Mouse (Mus musculus) heart, embryonic 12.5 days (tissue): ENCODE results near the gene Akp3. TPM values are rescaled to one million over a fixed set of nuclear protein-coding genes. Genes with fewer than 3 reads are reported as not detected.

Source experiments
- ATAC-seq: fragments of 200-750 bp; cut with Nextera tagmentation; 2 replicates; pipeline ENCODE4 v1.8.0; 2017; ENCODE audit warnings: moderate TSS enrichment, moderate library complexity; ENCODE audit not compliant: insufficient number of reproducible peaks, low FRiP score
- H3K27ac ChIP-seq: fragments of 300-500 bp; sonication (generic); 2 replicates; pipeline ENCODE4 v1.5.1; 2016; ENCODE audit warnings: mild to moderate bottlenecking, moderate library complexity; ENCODE audit not compliant: poor library complexity, severe bottlenecking
- H3K27me3 ChIP-seq: fragments of 300-500 bp; sonication (generic); replicated peaks from 2 replicates; pipeline ENCODE4 v1.6.1; 2016; ENCODE audit warnings: mild to moderate bottlenecking, moderate library complexity
- H3K36me3 ChIP-seq: fragments of 300-500 bp; sonication (generic); 2 replicates; pipeline ENCODE4 v1.6.1; 2016; ENCODE audit warnings: mild to moderate bottlenecking, moderate library complexity
- H3K4me1 ChIP-seq: fragments of 300-500 bp; sonication (generic); replicated peaks from 2 replicates; pipeline ENCODE4 v1.6.1; 2016; ENCODE audit warnings: mild to moderate bottlenecking
- H3K4me2 ChIP-seq: fragments of 300-500 bp; sonication (generic); 2 replicates; pipeline ENCODE4 v1.6.1; 2016; ENCODE audit warnings: mild to moderate bottlenecking, moderate library complexity
- H3K4me3 ChIP-seq: fragments of 300-500 bp; sonication (generic); 2 replicates; pipeline ENCODE4 v1.5.1; 2016; ENCODE audit warnings: mild to moderate bottlenecking
- H3K9ac ChIP-seq: fragments of 300-500 bp; sonication (generic); 2 replicates; pipeline ENCODE4 v1.6.1; 2016; ENCODE audit warnings: mild to moderate bottlenecking, moderate library complexity
- H3K9me3 ChIP-seq: fragments of 300-500 bp; sonication (generic); replicated peaks from 2 replicates; pipeline ENCODE4 v1.6.1; 2016; ENCODE audit warnings: mild to moderate bottlenecking, moderate library complexity
- WGBS: fragments of 180-500 bp; shearing (Covaris S2); methylation state at CpG from one replicate; pipeline ENCODE4 v1.1.7; 2016; 5-methylcytosine and 5-hydroxymethylcytosine counted together
- polyA plus RNA-seq: library from polyadenylated mRNA; unstranded; fragments of >200 nt; fragmentation: Nextera tagmentation; extraction: Ambion mirVana; gene quantifications from 2 replicates; pipeline ENCODE4 v1.2.1, GENCODE M21; 2016

The Akp3 gene
- polyA plus RNA-seq, 1 experiment from 2014 or later = not detected

DNA sequence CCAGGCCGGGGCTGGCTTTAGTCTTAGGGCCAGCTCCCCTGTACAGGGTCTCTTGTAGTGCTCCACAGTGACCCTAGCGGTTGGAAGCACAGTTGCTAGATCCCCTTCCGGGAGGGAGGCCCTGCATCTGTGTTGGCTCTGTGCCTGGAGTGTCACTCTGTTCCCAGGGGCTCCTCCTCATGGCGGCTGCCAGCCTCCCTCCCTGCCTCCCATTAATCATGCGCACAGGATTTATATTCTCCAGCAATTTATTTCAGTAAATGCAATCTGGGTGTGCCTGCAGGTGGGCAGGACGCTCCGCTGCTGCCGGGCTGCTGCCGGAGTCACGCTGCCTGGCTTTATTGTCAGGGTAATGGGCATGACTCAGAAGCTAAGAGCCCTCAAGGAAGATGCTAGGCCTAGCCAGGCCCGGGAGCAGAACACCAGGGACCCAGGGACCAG lies 51.1 kb downstream of the Akp3 start:
- peaks cover 11% of the 10 kb centered on the region for H3K4me1 ChIP-seq
- H3K36me3 ChIP-seq = no peaks in the 10 kb centered on the region
- no peaks in the 10 kb centered on the region for H3K9me3 ChIP-seq
- no peak overlapping the region for H3K27ac ChIP-seq
- no peak overlapping the region for H3K9ac ChIP-seq
- peak; percentile 72; the same call in 1 of the 2 replicates for ATAC-seq
- peak overlapping the region; percentile 31; the same call in 1 of the 2 replicates for H3K4me2 ChIP-seq
- H3K4me3 ChIP-seq = no peak overlapping the region
- 19% methylated on average over 11 of the region's 11 CpGs for WGBS
- peaks cover 54% of the 10 kb centered on the region for H3K27me3 ChIP-seq

Other genes starting within 250 kb of the Akp3 start
- gene Alppl2, start 35.0 kb upstream of the Akp3 start, polyA plus RNA-seq = not detected in 2 replicates
- gene Alpi, start 23.4 kb upstream of the Akp3 start, polyA plus RNA-seq = not detected in 2 replicates
- gene Ecel1, start 31.5 kb downstream of the Akp3 start, polyA plus RNA-seq = 0.22 and 0.50 TPM in 2 replicates
- gene Prss56, start 58.3 kb downstream of the Akp3 start, polyA plus RNA-seq = not detected in 2 replicates
- gene Chrnd, start 65.6 kb downstream of the Akp3 start, polyA plus RNA-seq = 0.08 TPM in 1 of 2 replicates, not detected in the other
- 0.73 and 1.8 TPM in 2 replicates for gene Chrng, start 79.7 kb downstream of the Akp3 start, polyA plus RNA-seq
- 141 and 145 TPM in 2 replicates for gene Eif4e2, start 88.9 kb downstream of the Akp3 start, polyA plus RNA-seq
- gene Efhd1, start 139.4 kb downstream of the Akp3 start, polyA plus RNA-seq = 0.10 and 0.47 TPM in 2 replicates
- 31.4 and 35.1 TPM in 2 replicates for gene Gigyf2, start 202.0 kb downstream of the Akp3 start, polyA plus RNA-seq